ENCODE assay signal across 8 mouse cellular contexts in genomic region chr16:42340021-42340768, GRCm38 (mm10). TPM values are rescaled to one million over a fixed set of nuclear protein-coding genes. Genes with fewer than 3 reads are reported as not detected.
A peak's percentile ranks its signal among the peaks of the same experiment; 100 is the strongest.
DNase-seq lines count a peak whose midpoint lies in the region; ATAC-seq and TF ChIP-seq lines count a peak whose summit lies in the region.

Gap43 (minus strand) TSS chr16:42340651.

- H3K36me3 ChIP-seq in hindbrain, postnatal 0 days (ENCODE audit: insufficient read depth, low read length) = no peaks in the 10 kb centered on the region
- no peaks in the 10 kb centered on the region for H3K36me3 ChIP-seq in midbrain, embryonic 10.5 days
- no peaks in the 10 kb centered on the region for H3K36me3 ChIP-seq in thymus, adult 2 months (ENCODE audit: control insufficient read depth, insufficient read depth, low read length)

- H3K9me3 ChIP-seq in hindbrain, postnatal 0 days (ENCODE audit: low read length) = no peaks in the 10 kb centered on the region
- H3K9me3 ChIP-seq in midbrain, embryonic 10.5 days (replicated peaks) = no peaks in the 10 kb centered on the region

- peak within 1 kb of the TSS; percentile 57 for H3K4me3 ChIP-seq in hindbrain, postnatal 0 days (ENCODE audit: low read length)
- H3K4me3 ChIP-seq in midbrain, embryonic 10.5 days = peak within 1 kb of the TSS; percentile 61
- H3K4me3 ChIP-seq in thymus, adult 2 months (ENCODE audit: control insufficient read depth, insufficient read depth, low read length) = no peak within 1 kb of the TSS

- no peaks in the 10 kb centered on the region for H3K27me3 ChIP-seq in hindbrain, postnatal 0 days (ENCODE audit: insufficient read depth, low read length)
- H3K27me3 ChIP-seq in midbrain, embryonic 10.5 days (ENCODE audit: low read depth, poor library complexity, severe bottlenecking) = peaks cover 33% of the 10 kb centered on the region
- H3K27me3 ChIP-seq in thymus, adult 2 months (ENCODE audit: control insufficient read depth, insufficient read depth, low read length) = no peaks in the 10 kb centered on the region

- peak within 1 kb of the TSS; percentile 56 for H3K4me2 ChIP-seq in hindbrain, postnatal 0 days (ENCODE audit: low read depth, low read length)

- TF ChIP-seq POLR2A in thymus, adult 2 months (IDR thresholded peaks at IDR 0.05; ENCODE audit: control insufficient read depth, extremely low read depth, insufficient read depth, low read length, poor library complexity) = no peak

- peak; percentile 89 for ATAC-seq in hindbrain, postnatal 0 days
- ATAC-seq in CD4-positive, CD25-positive, alpha-beta regulatory T cell, adult 4 months = no peak

- no peak for DNase-seq in layer of hippocampus, adult 18-20 months (ENCODE audit: low spot score in 2 of 2)
- DNase-seq in layer of hippocampus, adult 9-10 months (ENCODE audit: low spot score) = no peak
- DNase-seq in embryo, embryonic 9.5 days (ENCODE audit: extremely low spot score) = peak; percentile 54
- DNase-seq in hindbrain, postnatal 0 days (ENCODE audit: low spot score) = peak; percentile 80
- DNase-seq in midbrain, embryonic 10.5 days (ENCODE audit: low spot score) = peak; percentile 58
- DNase-seq in thymus, adult 2 months = no peak
- DNase-seq in ovary, postnatal 36 days (ENCODE audit: low spot score) = no peak

- peak within 1 kb of the TSS; percentile 85 for H3K27ac ChIP-seq in hindbrain, postnatal 0 days
- peak within 1 kb of the TSS; percentile 80 for H3K27ac ChIP-seq in midbrain, embryonic 10.5 days (replicated peaks)
- H3K27ac ChIP-seq in thymus, adult 2 months (ENCODE audit: control insufficient read depth, insufficient read depth, low read length) = no peak within 1 kb of the TSS

- WGBS in hindbrain, postnatal 0 days = under 1% methylated on average over 18 of the region's 18 CpGs
- under 1% methylated on average over 17 of the region's 18 CpGs for WGBS in midbrain, embryonic 10.5 days
- WGBS in thymus, adult 2 months = 6% methylated on average over 18 of the region's 18 CpGs

- 0 out of 2 replicates have a peak, but pooled peaks cover 9% of the 10 kb centered on the region for H3K4me1 ChIP-seq in hindbrain, postnatal 0 days (ENCODE audit: insufficient read depth, low read length)
- H3K4me1 ChIP-seq in midbrain, embryonic 10.5 days = peaks cover 56% of the 10 kb centered on the region
- H3K4me1 ChIP-seq in thymus, adult 2 months (replicated peaks; ENCODE audit: control insufficient read depth, insufficient read depth, low read length) = no peaks in the 10 kb centered on the region

- peak within 1 kb of the TSS; percentile 71 for H3K9ac ChIP-seq in hindbrain, postnatal 0 days (replicated peaks; ENCODE audit: low read length)

- no peak for TF ChIP-seq CTCF in hindbrain, postnatal 0 days (IDR thresholded peaks at IDR 0.05; ENCODE audit: low read depth)
- TF ChIP-seq CTCF in thymus, adult 2 months (IDR thresholded peaks at IDR 0.05; ENCODE audit: borderline replicate concordance, control insufficient read depth, extremely low read depth, insufficient read depth, low read length, poor library complexity) = no peak

RNA-seq across cellular contexts. Expression of gene Gap43, which starts in this region (rescaled TPM):
- 100 to 1,000 TPM; 188 to 212 TPM for total RNA-seq in layer of hippocampus, adult 18-20 months (2021)
- 514 and 592 TPM in 2 replicates for total RNA-seq in hindbrain, postnatal 0 days (2014; rRNA removed)
- 1,749 and 1,766 TPM in 2 replicates for polyA plus RNA-seq in hindbrain, postnatal 0 days (2015; fragmentation: Nextera tagmentation; extraction: Ambion mirVana)
- polyA plus RNA-seq in midbrain, embryonic 10.5 days (2016; fragmentation: Nextera tagmentation; extraction: Ambion mirVana) = 131 and 203 TPM in 2 replicates
- polyA plus RNA-seq in thymus, adult 2 months (2012; rRNA removed) = not detected in 2 replicates
- polyA plus RNA-seq in CD4-positive, CD25-positive, alpha-beta regulatory T cell, adult 4 months (2017; shearing (Covaris generic)) = not detected

Comparison
In these comparisons a context has a peak if more than half of its experiments do, and no peak if none do; other contexts are left out.
1. RNA of gene Gap43 (polyA plus RNA-seq): 1,749 to 1,766 TPM in hindbrain, postnatal 0 days and 131 to 203 TPM in midbrain, embryonic 10.5 days; not detected in thymus, adult 2 months and not detected in CD4-positive, CD25-positive, alpha-beta regulatory T cell, adult 4 months; every median in the first group is over 100 times any median in the second.
2. DNase-seq: peak in embryo, embryonic 9.5 days (single experiment), hindbrain, postnatal 0 days (single experiment) and midbrain, embryonic 10.5 days (single experiment); none in layer of hippocampus, adult 18-20 months (0 of 2), layer of hippocampus, adult 9-10 months (single experiment), thymus, adult 2 months (single experiment) and ovary, postnatal 36 days (single experiment).